Mouse (Mus musculus) liver, embryonic 14.5 days (tissue): ENCODE data around the gene Jarid2. TPM values are rescaled to one million over a fixed set of nuclear protein-coding genes. Genes with fewer than 3 reads are reported as not detected.

ENCODE experiments used
- ATAC-seq: fragments of 200-750 bp; cut with Nextera tagmentation; 2 replicates; pipeline ENCODE4 v1.8.0; 2017; ENCODE audit warnings: moderate number of reproducible peaks, mild to moderate bottlenecking, moderate library complexity; ENCODE audit not compliant: insufficient read depth
- DNase-seq, 3 experiments: peaks; one replicate each; pipeline ENCODE4 v3.0.0-alpha.2; 2012 to 2013; ENCODE audit warnings: low read depth in 3 of 3, low spot score in 3 of 3
- H3K27ac ChIP-seq: fragments of 300-500 bp; sonication (generic); 2 replicates; pipeline ENCODE4 v1.5.1; 2014; ENCODE audit warnings: moderate library complexity, mild to moderate bottlenecking, control low read depth, inconsistent platforms
- H3K27me3 ChIP-seq: fragments of 300-500 bp; sonication (generic); 2 replicates; pipeline ENCODE4 v1.6.1; 2014; ENCODE audit warnings: mild to moderate bottlenecking, low read length, moderate library complexity; ENCODE audit not compliant: control insufficient read depth, insufficient read depth
- H3K36me3 ChIP-seq: fragments of 300-500 bp; sonication (generic); replicated peaks from 2 replicates; pipeline ENCODE4 v1.6.1; 2014; ENCODE audit warnings: low read depth; ENCODE audit not compliant: control insufficient read depth, insufficient read depth
- H3K4me1 ChIP-seq, 2 experiments: fragments of 200-500 bp in 1 of 2; fragments of 300-500 bp in 1 of 2; sonication (generic) in 1 of 2; replicated peaks; 2 replicates each; pipeline ENCODE4 v1.6.1; 2012 to 2014; ENCODE audit warnings: antibody characterized with exemption in 1 of 2, inconsistent platforms in 1 of 2, low read length in 1 of 2; ENCODE audit not compliant: control insufficient read depth in 2 of 2, insufficient read depth in 2 of 2
- H3K4me2 ChIP-seq: fragments of 300-500 bp; sonication (generic); 2 replicates; pipeline ENCODE4 v1.6.1; 2014; ENCODE audit warnings: low read depth, mild to moderate bottlenecking, control low read depth, moderate library complexity
- H3K4me3 ChIP-seq, 2 experiments: fragments of 200-500 bp in 1 of 2; fragments of 300-500 bp in 1 of 2; sonication (generic) in 1 of 2; 2 replicates each; pipeline ENCODE4 v1.5.1; 2012 to 2014; ENCODE audit warnings: low read depth in 2 of 2, low read length in 2 of 2, mild to moderate bottlenecking in 2 of 2, control low read depth in 1 of 2, inconsistent platforms in 1 of 2, moderate library complexity in 1 of 2; ENCODE audit not compliant: insufficient read depth in 1 of 2
- H3K9ac ChIP-seq: fragments of 300-500 bp; sonication (generic); replicated peaks from 2 replicates; pipeline ENCODE4 v1.6.1; 2014; ENCODE audit warnings: mild to moderate bottlenecking, control low read depth, moderate library complexity
- H3K9me3 ChIP-seq: fragments of 300-500 bp; sonication (generic); 2 replicates; pipeline ENCODE4 v1.6.1; 2016; ENCODE audit warnings: low read length, mixed read lengths; ENCODE audit not compliant: control insufficient read depth
- CTCF ChIP-seq: IDR thresholded peaks from 2 replicates; pipeline ENCODE4 v1.5.1; 2016; ENCODE audit warnings: antibody characterized with exemption, low read depth, control low read depth
- EP300 ChIP-seq: IDR thresholded peaks from 2 replicates; pipeline ENCODE4 v1.6.1; 2016; ENCODE audit warnings: antibody characterized with exemption, low read depth
- WGBS: fragments of 180-500 bp; shearing (Covaris S2); extraction: QIAGEN DNeasy Blood & Tissue Kit; methylation state at CpG from one replicate; pipeline ENCODE4 v1.1.7; 2014; ENCODE audit not compliant: insufficient replicate concordance; 5-methylcytosine and 5-hydroxymethylcytosine counted together
- polyA plus RNA-seq, 2 experiments: library from polyadenylated mRNA; depleted of rRNA in 1 of 2; stranded (reverse) in 1 of 2; unstranded in 1 of 2; fragments of >200 nt; fragmentation: Nextera tagmentation in 1 of 2; extraction: Ambion mirVana in 1 of 2; gene quantifications; 2 replicates each; pipeline versions ENCODE4 v1.2.1 to v1.2.3; 2012 to 2014

The Jarid2 gene
- polyA plus RNA-seq, 2 experiments: 4.9 to 5.9 TPM

DNA sequence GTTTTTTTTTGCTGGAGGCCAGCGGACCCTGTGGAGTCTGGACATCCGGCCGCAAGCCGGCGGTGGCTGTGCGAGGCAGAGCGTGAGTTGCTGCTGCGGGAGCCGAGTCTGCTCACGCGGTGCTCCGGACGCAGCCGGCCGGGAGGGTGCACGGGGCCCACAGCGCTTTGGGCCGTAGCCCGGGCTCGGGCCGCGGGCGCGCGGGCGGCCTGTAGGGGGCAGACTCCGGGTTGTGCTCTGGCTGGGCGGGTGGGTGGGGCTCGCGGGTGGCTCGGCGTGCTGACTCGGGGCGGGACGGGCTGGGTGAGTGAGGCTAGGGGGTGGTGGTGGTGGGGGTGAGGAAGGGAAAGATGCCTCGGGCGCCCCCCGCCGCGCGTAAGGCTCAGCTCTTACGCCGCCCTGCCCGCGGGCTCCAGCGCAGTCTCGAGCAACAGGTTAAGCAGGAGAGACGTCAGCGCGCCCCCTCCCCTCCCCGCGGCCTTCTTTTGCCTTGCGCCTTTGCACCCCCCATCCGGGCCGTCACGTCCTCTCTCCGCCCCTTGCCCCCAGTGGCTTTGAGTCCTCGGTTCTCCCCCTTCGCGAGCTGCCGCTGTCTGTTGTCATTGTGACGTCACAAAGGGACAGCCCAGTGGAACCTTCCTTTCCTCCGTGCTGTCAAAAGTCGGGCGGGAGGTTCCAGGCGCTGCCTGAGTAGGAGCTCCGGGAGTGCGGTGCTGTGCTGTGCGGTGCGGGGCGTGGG lies 4.3 kb downstream of the Jarid2 start:
- DNase-seq (peak; percentile 70 to 81 (median 79)), ATAC-seq (peak; percentile 63)
- H3K27ac ChIP-seq: peak overlapping the region; percentile 71
- H3K36me3 ChIP-seq: no peaks in the 10 kb centered on the region
- H3K27me3 ChIP-seq: no peaks in the 10 kb centered on the region
- peak overlapping the region; percentile 88 for H3K9ac ChIP-seq
- WGBS: under 1% methylated on average over 63 of the region's 71 CpGs
- H3K9me3 ChIP-seq: no peaks in the 10 kb centered on the region
- H3K4me3 ChIP-seq: peak overlapping the region; percentile 84 to 97
- TF ChIP-seq EP300 (no peak), CTCF (peak; percentile 53)
- H3K4me1 ChIP-seq: peaks cover 8 to 13% of the 10 kb centered on the region in 2 experiments; a peak in 3 of 4 replicates
- peak overlapping the region; percentile 97 for H3K4me2 ChIP-seq

DNA sequence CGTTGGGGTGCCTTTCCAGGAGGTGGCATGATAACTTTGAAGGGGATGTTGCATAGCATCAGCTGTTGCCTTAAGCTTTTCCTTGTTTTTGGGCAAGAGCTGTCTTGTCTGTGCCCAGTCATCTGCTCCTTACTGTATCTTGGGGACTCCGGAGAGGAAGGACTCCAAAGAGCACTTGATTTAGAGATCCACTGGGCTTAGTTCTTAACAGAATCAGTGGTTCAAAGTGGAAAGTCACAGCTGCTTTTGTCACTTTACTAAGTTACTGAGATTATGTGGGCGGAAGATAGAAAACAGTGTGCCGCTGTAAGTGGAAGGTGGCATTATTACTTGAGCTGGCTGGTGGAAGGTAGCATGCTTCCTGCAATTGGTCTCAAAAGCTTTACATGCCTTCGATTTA lies 5.2 kb downstream of the Jarid2 start:
- peak overlapping the region; percentile 88 for H3K9ac ChIP-seq
- WGBS: 73% methylated on average over 5 of the region's 5 CpGs

DNA sequence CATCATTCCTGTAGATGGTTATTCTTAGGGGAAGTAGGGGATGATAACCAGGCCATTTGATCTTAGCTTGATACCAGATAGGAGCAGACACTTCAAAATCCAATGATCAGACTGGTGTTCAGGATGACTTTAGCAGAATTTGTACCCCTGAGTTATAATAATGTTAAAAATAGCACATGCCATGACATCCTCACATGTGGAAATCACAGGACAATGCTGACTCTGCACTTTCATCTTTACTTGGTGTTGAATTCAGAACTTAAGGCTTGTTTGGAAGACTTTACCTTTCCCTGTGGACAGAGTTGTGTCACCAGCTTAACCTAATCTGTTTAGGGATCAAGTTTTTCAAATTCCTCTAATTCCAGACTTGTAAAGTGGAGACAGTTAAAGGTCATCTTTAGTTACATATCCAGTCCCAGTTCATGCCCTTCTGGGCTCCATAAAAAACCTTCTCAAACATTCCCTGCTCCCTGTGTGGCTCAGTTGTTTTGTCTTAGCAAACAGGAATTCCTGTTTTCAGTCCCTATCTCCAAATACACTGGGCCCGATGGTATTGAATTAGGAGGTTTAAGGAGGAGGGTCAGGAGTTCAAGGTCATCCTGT lies 5.9 kb downstream of the Jarid2 start:
- no peak for ATAC-seq
- 61% methylated on average over 1 of the region's 1 CpGs for WGBS
- H3K27ac ChIP-seq: no peak overlapping the region
- H3K4me1 ChIP-seq: peaks cover 8% of the 10 kb centered on the region in 2 experiments; a peak in 3 of 4 replicates
- no peak overlapping the region for H3K4me3 ChIP-seq
- H3K4me2 ChIP-seq: no peak overlapping the region
- H3K27me3 ChIP-seq: no peaks in the 10 kb centered on the region
- DNase-seq: no peak
- no peaks in the 10 kb centered on the region for H3K9me3 ChIP-seq
- H3K36me3 ChIP-seq: no peaks in the 10 kb centered on the region
- TF ChIP-seq CTCF: no peak
- H3K9ac ChIP-seq: no peak overlapping the region

More for the DNA sequence above, 5.2 kb downstream of the Jarid2 start:
- ATAC-seq: no peak
- no peak overlapping the region for H3K27ac ChIP-seq
- no peak for TF ChIP-seq EP300
- no peak for TF ChIP-seq CTCF
- no peaks in the 10 kb centered on the region for H3K36me3 ChIP-seq
- no peaks in the 10 kb centered on the region for H3K9me3 ChIP-seq
- no peak for DNase-seq
- H3K27me3 ChIP-seq: no peaks in the 10 kb centered on the region
- H3K4me1 ChIP-seq: peaks cover 8% of the 10 kb centered on the region in 2 experiments; a peak in 3 of 4 replicates
- peak overlapping the region; percentile 76 to 84; a peak in 2 of 4 replicates for H3K4me3 ChIP-seq
- peak overlapping the region; percentile 97 for H3K4me2 ChIP-seq

DNA sequence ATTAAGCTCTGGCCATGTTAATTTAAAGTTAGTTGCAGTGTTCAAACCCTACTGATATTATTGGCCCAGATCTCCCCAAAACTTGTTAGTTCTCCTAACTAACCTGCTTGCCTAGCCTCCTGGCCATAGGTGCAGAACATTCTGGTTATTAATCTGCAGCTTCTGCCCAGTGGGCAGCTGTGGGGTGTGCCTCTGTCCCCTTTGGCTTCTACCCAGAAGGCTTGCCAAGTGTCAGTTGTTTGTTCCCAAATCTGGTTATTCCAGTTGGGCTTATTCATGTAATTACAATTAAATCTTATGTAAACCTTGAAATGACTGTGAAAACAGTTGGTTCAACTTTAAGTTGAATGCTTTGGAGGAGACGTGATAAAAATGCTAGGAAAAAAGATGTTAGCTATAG lies 8.0 kb downstream of the Jarid2 start:
- Histone ChIP-seq H3K9ac (no peak overlapping the region), H3K36me3 (no peaks in the 10 kb centered on the region), H3K4me2 (no peak overlapping the region), H3K27ac (no peak overlapping the region), H3K27me3 (no peaks in the 10 kb centered on the region), H3K4me3 (no peak overlapping the region), H3K4me1 (peaks cover 8% of the 10 kb centered on the region in 2 experiments; a peak in 3 of 4 replicates), H3K9me3 (no peaks in the 10 kb centered on the region)
- no peak for ATAC-seq
- DNase-seq: no peak
- WGBS: 59% methylated on average over 1 of the region's 1 CpGs
- no peak for TF ChIP-seq CTCF
- no peak for TF ChIP-seq EP300

DNA sequence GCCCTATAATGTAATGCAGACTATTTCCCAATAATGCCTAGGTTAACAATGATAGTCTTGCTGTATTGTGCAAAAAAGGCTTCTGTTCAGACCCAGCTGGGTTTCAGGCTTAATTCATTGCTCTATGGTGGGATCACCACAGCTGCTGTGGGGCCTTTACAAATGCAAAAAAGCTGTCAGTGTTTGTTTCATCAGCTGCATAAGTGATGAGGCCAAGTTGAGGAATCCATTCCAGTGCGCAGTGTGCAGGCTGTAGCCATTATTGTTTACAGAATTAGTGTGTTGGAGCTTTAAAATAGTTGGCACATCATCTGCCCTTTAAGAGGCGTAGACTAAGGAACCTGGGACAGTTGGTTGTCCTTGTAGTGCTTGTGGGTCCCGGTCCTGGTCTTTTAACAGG lies 22.5 kb downstream of the Jarid2 start:
- TF ChIP-seq CTCF: no peak
- TF ChIP-seq EP300: no peak
- Histone ChIP-seq H3K4me3 (no peak overlapping the region), H3K27ac (no peak overlapping the region), H3K9ac (no peak overlapping the region), H3K4me1 (peaks cover 0 to 4% of the 10 kb centered on the region in 2 experiments; a peak in 1 of 4 replicates), H3K9me3 (no peaks in the 10 kb centered on the region), H3K27me3 (no peaks in the 10 kb centered on the region), H3K4me2 (no peak overlapping the region), H3K36me3 (no peaks in the 10 kb centered on the region)
- ATAC-seq (no peak), DNase-seq (no peak)
- WGBS: 74% methylated on average over 3 of the region's 3 CpGs
